Mouse (Mus musculus): ENCODE results near the gene Hist2h2aa1.
"Not testable (repeated sequence)": the region's sequence is repeated elsewhere in the genome, so short reads cannot be mapped to it uniquely, and the experiment has no call there.

The Hist2h2aa1 gene

DNA sequence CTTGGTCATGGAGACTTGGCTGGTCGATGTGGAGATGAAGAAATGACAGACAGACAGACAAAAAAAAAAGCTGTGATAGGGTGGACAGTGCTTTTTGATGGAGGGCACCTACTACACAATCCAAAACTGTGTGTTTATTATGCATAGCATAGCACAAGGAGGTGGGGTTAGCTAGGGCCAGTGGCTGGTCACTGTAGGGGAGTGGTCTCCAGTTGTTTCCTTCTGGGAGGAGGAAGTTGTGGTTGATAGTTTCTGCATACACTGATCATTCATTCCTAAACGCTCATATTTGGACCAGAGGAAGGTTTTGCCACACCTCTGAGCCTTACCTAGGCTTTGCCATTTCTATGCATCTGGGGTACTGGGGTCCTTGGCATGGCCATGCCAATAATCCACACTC, 14.9 kb upstream of the Hist2h2aa1 start:
- no peak for DNase-seq (ENCODE audit: low spot score in 2 of 2)

DNA sequence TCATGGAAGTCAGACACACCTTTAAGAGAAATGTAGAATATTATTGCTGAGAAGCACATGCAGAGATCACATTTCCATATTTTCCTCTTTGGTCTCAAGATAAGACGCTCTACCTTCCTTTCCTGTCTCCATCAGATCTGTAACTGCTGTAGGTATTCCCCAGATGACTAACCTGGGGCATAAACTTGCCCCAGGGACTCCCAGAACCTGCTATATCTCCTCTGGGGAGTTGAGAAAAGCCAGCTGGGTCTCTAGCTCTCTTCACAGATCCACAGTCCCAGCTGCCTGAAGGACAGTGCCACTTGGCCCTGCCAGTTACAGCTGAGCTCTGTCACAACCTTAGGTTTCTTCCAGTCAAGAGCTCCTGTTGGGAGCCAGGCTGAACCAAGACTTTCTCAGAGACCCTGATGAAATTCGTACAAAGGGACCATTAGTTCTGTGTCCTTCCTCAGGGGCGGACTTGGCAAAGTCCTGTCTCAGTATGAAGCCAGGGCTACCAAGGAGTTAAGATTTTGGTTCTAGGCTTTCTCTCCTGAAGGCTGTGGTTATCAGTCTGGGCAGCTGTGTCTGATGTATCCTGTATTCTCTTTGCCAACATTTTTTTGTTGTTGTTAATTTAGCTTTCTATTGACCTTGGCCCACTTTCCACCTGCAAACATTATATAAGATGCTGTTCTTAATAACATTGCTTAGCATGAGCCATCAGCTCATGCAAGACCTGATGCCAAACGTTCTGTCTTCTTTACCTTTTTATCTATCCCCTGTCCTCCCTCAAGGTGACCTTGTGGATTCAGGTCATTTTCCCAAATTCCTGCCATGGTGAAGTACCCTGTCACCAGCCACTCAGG, 14.2 kb upstream of the Hist2h2aa1 start:
- no peak for DNase-seq (ENCODE audit: low spot score in 2 of 2)

DNA sequence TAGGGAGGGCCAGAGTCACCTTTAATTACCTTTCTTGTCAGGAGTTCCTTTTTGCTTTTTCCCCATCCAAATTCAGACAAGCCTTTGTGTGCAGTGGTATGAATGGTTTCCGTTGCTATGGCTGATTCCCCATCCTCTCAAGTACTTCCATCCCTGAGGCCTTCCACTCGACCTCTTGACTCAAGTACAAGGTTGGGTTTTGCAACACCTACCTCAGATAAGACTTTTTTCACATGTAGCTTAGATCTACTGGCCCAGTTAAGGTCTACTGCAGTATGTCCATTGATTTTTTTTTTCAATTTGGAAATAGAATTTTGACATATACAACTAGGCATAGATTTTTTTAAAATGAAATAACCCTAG, 13.6 kb upstream of the Hist2h2aa1 start:
- DNase-seq (ENCODE audit: low spot score in 2 of 2), result no peak

DNA sequence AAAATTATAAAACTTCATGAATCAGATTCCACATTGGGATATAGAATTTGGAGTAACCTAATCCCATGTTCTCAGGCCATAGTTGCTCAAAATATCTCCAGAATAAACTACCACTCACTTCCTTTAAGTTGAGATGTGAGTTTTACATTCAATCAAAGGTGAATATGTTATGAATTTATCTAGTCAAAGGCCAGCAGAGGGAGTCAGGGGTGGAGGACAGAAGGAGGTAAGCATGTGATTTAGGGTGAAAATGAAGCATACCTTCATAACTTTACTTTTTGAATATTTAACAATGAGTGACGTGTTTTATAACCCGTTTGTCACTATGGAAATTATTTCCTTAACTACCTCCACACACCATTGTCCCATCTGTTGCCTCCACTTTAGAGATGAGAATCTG, 10.4 kb upstream of the Hist2h2aa1 start:
- no peak for DNase-seq (ENCODE audit: low spot score in 2 of 2)

DNA sequence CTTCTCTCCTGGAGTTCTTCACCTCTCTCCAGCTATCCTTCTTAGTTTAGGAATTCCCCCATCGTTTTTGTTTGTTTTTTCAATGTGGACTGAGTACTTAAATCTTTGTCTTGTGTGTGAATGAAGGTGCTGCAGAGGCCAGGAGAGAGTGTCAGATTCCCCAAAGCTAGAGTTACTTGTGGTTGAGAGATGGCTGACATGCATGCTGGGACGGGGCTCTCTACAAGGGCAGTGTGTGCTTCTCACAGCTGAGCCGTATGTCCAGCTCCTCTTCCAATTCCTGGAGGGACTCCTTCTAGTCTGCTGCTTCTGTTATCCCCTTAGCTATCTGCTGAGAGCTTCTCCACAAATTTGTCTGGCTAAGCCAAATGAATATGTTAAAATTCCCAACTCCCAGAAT, 9.5 kb upstream of the Hist2h2aa1 start:
- DNase-seq (ENCODE audit: low spot score in 2 of 2), result no peak

DNA sequence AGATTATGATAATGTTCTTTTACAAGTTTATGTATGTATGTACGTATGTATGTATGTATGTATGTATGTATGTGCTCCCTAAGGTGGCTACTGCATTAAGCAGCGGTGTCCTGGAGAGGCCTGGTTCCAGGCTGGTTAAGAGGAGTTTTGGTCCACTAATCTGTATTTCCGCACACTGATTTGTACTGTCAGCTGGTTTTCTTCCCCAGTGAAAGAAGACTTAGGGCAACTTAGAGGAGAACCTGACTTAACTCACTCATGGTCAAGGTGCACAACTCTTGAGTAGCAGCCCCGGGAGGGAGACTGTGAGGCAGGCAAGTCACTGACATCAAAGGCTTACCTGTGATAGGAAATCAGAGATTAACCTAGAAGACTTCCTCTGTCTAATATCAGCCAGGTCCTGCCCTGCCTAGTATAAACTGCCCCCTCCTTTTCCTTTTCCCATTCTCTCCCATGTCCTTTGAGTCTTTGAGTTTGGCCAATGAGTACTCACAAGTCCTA, 8.4 kb upstream of the Hist2h2aa1 start:
- no peak for DNase-seq (ENCODE audit: low spot score in 2 of 2)

DNA sequence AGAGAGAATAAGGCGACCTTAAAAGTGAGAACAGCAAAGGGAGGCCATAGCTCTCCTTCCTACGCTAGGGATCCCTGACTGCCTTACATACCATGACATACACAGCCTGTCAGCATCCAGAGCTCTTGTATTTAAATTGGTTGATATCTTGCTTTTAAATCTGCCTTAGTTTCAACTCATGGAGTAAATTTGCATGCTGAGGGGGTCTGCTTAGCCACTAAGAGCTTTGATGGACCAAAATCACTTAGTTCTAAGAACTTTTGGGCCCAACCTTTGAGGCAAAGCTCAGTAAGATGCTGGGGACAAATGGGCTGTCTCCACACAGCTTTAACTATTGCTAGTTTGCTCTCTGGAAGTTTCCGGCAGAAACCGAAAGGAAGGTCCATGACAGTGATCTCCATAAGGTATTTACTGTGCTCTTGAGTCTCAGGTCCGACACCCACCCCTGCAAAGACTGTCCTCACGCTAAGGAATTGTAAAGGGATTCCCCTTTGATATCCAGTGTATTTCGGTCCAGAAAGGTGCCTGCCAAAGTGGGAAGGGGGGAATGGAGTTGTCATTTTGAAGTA, 7.9 kb upstream of the Hist2h2aa1 start:
- no peak for DNase-seq (ENCODE audit: low spot score in 2 of 2)

DNA sequence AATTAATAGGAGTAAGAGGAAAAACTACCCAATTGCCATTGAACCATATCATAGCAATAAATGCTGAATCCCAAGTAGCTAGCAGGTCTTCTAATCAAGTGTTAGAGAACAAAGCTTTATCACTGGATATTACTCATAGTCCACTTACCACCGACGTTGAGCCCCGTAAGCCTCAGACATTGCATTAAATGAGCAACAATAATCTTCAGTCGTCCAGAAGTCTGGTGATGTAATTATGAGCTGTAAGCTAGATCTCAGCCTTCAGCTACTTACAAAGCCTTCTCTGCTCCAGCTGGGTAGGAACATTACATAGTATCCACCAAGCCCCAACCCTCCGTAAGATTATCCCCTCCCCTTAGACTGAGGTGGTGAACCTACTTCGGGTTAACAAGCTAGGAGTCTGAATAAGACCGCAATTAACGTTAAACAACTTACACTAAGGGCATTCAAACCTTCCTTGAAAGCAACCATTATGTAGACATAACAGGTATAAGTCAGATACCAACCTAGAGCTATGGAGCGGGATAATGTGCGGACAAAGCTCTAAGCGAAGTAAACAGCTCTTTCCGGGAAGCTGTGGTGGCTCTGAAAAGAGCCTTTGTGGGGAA, 7.3 kb upstream of the Hist2h2aa1 start:
- DNase-seq (ENCODE audit: low spot score in 2 of 2), result no peak

DNA sequence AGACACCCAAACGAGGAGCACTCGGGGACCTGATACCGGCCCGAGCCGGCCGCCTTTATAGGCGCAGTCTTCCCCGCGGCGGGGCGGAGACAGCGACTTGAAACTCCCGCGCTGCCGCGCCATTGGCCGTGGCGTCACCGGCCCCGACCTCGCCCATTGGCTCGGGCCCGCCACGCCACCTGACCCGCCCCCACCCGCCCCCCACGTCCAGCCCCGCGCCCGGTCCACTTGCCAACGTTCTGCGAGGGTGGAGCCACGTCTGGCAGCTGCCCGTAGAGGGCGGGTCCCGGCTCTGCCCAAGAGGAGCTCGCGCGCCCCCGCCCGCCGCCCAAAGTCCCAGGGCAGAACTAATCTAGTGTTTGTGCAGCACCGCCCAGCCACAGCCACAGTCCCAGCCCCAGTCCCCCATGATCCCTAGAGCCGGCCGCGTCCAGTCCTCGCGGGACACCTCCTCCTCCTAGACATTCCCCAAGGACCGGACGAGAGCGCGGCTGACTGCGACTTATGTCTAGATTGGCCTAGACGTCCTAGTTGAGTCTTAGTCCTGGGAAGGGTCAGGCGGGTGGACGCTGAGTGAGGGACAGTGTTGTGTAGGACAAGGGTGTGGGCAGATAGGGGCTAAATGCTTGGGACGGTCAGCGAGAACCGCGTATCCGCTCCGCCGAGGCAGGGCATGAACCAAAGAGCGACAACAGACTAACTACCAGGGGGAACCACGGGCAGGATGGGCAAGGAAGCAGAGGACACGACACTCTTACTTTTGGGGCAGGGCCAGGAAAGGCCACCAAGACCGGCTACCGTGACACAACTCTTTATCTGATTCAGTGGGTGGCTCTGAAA, 6.1 kb upstream of the Hist2h2aa1 start, which contains the start of gene Hist2h3c2:
Hist2h3c2 (minus strand) TSS at position 174 of the 840 bp plus-strand sequence.
- DNase-seq (ENCODE audit: low spot score in 2 of 2), result peak in 1 of 2 experiments; percentile 27

DNA sequence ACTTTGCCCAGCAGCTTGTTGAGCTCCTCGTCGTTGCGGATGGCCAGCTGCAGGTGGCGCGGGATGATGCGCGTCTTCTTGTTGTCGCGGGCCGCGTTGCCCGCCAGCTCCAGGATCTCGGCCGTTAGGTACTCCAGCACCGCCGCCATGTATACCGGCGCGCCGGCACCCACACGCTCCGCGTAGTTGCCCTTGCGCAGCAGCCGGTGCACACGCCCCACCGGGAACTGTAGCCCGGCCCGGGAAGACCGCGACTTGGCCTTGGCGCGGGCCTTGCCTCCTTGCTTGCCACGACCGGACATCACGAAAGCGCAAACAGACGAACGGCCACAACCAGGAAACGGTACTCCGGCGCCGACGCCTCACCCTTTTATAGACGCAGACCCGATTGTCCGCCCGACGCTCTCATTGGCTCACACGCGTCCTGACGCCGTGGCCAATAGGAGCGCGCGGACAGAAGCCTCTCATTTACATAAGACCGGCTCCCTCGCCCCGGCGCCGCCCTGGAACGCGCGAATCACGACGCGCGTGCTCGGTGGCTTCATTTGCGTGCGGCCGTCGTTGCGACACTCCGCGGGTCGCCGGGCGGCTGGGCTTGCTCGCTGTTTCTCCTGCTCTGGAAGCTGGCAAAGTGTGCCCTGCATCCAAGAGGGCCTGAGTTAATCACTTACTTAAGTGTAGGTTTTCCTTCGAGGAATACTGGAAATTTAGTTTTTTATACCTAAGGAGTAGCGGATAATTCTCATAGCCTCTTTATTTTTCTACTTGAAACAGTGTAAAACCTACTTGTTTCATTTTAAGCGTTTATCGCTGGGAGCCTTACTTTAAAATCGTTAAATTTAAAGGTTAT, 5.1 kb upstream of the Hist2h2aa1 start, which contains the start of gene Hist2h2aa2:
Hist2h2aa2 (minus strand) TSS at position 328 of the 850 bp plus-strand sequence.
- DNase-seq (ENCODE audit: low spot score in 2 of 2), result peak; percentile 92 to 95

DNA sequence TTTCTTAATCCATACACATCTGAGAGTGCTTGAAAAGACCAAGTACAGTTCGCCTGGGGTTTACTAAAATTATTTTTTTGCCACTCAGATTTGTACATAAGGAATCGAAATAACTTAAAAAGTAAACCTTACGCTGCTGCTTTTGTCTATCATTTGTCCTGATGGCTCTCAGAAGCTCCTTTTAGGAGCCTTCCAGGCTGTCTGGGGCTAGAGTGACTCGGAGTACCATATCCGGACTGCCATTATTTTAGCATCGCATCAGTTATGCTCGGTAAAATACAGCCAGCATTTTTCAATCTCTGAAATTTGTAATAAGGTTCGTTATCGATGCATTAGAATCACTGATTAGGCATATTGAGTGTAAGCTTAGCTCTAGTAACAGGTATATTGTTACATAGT, 4.5 kb upstream of the Hist2h2aa1 start:
- DNase-seq (ENCODE audit: low spot score in 2 of 2), result no peak

DNA sequence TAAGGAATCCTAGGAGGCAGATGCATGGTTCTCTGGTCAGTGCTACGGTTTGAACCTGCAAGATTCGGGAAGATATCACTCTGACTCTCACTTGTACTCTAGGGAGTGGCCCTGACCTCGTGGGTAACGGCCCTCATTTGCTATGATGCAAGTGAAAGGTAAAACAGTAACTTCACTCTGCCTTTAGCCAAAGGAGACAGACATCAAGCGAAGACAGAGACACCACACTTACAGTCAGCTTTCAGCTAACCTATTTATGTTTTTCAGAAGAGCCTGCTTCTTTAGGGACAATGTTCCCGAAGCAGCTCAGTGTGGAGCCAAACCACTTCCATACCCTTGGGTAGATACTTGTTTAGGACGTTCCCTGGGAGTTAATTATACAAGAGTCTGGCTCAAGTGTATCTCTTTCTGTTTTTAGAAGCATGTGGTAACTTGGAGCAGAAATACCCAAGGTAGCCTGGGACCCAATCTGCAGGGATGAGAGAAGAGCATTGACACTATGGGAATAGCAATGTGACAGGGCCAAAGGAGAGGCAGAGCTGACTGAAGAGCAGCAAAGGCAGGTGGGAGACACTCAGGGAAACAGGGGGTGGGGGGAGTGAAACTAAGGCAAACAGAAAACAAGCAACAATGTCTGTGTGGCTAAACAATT, 1.2 kb upstream of the Hist2h2aa1 start:
- no peak for DNase-seq (ENCODE audit: low spot score in 2 of 2)

DNA sequence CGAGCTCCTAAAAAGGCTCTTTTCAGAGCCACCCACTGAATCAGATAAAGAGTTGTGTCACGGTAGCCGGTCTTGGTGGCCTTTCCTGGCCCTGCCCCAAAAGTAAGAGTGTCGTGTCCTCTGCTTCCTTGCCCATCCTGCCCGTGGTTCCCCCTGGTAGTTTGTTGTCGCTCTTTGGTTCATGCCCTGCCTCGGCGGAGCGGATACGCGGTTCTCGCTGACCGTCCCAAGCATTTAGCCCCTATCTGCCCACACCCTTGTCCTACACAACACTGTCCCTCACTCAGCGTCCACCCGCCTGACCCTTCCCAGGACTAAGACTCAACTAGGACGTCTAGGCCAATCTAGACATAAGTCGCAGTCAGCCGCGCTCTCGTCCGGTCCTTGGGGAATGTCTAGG, 721 bp downstream of the Hist2h2aa1 start:
- not testable (repeated sequence) for DNase-seq (ENCODE audit: low spot score in 2 of 2)

DNA sequence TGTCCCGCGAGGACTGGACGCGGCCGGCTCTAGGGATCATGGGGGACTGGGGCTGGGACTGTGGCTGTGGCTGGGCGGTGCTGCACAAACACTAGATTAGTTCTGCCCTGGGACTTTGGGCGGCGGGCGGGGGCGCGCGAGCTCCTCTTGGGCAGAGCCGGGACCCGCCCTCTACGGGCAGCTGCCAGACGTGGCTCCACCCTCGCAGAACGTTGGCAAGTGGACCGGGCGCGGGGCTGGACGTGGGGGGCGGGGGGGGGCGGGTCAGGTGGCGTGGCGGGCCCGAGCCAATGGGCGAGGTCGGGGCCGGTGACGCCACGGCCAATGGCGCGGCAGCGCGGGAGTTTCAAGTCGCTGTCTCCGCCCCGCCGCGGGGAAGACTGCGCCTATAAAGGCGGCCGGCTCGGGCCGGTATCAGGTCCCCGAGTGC, 1.1 kb downstream of the Hist2h2aa1 start, which contains the start of gene Hist2h3c1:
Hist2h3c1 (plus strand) TSS at position 259 of the 430 bp plus-strand sequence.
- DNase-seq (ENCODE audit: low spot score in 2 of 2), result not testable (repeated sequence)

DNA sequence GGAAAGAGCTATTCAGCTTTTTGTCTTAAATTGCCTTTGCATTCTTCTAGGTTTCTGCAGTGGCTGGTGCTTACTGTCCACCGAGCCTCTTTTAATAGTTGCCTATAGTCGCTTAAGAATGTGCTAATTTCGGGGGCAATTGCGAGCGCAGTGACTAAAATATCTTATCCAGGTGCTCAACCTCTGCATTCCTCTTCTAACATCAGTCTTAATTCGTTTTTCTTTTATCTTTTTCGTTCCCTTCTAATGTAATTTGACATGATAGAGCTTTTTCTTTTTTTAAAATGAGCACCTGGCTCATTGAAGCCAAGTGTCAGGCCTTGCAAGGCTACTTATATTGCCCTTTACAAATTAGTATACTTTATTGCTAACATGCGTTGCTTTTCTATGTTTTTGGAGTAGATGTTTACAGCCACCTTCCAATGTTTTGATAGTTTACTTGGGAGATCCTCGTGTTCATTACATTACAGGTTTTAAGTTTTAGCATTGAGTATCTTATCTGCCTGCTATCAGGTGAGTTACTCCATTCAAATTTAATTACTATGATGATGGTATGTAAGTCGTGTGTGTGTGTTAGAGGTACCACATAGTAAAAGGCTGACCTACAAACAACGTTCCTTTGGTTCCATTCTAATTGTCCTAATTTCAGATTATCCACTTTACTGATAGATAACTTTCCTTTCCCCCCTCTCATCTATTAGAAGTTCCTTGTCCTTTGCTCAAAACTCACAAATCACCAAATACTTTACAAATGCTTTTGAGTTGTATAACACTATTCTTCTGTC, 2.3 kb downstream of the Hist2h2aa1 start:
- no peak for DNase-seq (ENCODE audit: low spot score in 2 of 2)

DNA sequence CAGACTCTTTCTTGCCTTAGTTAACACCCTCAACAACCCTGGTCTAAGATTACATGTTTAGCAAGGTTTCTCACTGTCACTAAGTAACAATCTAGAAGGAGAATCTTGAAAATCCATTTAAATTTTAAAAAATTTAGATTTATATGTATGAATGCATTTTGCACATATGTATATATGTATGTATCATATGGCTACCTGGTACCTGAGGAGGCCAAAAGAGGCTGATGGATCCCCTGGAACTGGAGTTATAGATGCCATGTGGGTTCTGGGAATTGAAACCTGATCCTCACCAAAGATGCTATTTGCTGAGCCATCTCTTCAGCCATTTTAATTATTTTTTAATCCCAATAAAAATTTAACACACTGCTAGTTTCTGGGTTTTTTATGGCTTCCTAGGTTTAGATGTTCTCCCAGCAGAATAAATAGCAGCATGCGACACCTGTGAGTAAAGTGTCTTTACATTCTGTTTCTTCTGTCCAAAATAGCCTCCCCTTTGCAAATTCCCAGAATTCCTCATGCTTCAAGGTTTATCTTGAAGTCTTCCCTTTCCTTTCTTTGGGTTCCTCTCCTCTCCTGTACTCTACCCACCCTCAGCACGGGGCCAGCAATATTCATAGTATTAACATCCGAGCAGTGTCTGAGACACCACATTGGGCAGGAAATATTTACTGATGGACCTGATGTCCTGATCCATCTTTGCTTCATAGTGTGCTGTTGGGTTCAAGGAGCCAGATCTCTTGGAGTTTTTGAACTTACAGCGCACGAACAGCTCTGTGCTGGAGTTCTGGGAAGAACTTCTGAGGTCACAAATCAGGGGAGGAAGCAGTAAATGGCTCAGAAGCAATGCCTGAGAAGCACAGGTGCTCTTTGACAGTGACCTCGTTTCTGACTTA, 3.1 kb downstream of the Hist2h2aa1 start:
- DNase-seq (ENCODE audit: low spot score in 2 of 2), result no peak

DNA sequence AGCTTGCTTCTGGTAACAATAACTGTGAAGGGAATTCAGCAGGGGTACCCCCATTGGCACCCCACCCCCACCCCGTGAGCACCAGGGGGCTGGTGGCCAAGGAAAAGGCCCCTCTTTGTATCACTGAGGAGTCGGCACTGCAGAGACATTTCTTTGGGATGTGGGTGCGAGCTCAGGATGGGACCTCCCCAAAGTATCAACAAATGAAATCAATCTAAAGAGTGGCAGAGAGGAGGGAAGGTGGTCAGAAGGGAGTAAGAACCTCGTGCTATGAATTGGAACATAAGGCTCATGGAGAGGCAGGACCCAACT, 3.7 kb downstream of the Hist2h2aa1 start:
- peak in 1 of 2 experiments; percentile 20 for DNase-seq (ENCODE audit: low spot score in 2 of 2)

DNA sequence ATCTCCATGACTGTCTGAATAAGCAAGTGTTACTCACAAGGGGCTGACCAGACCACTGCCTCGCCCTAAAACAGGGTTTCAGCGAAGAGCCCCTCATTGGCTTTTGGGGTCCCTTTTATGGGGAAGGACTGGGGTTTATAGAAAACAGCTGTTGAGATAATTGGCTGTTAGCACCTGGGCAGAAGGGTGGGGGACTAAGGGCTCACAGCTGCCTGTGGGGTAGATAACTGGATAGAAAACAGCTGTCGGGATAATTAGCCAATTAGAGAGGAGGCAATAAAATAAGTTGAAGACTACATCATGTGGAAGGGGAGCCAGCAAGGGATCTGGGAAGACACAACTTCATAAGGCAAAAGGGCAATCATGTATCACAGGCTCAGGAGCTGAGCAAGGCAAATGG, 5.6 kb downstream of the Hist2h2aa1 start:
- no peak for DNase-seq (ENCODE audit: low spot score in 2 of 2)

Data from thymus, postnatal 10 days (tissue).